Mouse (Mus musculus) heart, adult 18-20 months (tissue): ENCODE data around the gene Nuak1. TPM values are rescaled to one million over a fixed set of nuclear protein-coding genes. Genes with fewer than 3 reads are reported as not detected.
A peak's percentile ranks its signal among the peaks of the same experiment; 100 is the strongest.

Experiments
- DNase-seq, 2 experiments: peaks; one replicate each; pipeline ENCODE4 v3.0.0; 2021 to 2022; ENCODE audit warnings: mixed read lengths in 1 of 2
- total RNA-seq, 2 experiments: library from RNA; stranded (reverse); gene quantifications; 2 replicates each; pipeline ENCODE4 v1.2.3; 2021

Nuak1 gene
- total RNA-seq, 2 experiments from 2014 or later: 27.9 to 32.2 TPM

DNA sequence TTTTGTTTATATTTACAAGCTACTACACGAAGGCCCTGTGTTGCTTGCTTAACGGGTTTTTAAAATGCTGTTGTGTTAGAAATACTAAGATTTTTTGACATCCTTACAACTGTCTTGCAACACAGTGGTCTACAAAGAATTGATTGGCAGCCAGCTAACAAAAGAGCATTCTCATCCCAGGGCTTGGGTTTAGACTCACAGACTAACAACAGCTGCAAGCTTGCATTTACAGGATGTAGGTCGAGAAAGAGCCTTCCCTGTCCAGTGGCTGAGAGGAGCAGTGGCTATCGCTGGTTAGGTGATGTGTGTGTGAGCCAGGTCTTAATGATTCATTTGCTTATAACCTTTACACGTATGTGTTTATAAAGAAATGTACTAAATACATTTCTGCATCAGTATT lies 94.7 kb downstream of the Nuak1 start:
- DNase-seq: peak in 1 of 2 experiments; percentile 19

- peak in 1 of 2 experiments; percentile 19 for DNase-seq
Observed at GRCm38 (mm10) chr10:84343536-84343935, 96.9 kb downstream of the Nuak1 start.

DNA sequence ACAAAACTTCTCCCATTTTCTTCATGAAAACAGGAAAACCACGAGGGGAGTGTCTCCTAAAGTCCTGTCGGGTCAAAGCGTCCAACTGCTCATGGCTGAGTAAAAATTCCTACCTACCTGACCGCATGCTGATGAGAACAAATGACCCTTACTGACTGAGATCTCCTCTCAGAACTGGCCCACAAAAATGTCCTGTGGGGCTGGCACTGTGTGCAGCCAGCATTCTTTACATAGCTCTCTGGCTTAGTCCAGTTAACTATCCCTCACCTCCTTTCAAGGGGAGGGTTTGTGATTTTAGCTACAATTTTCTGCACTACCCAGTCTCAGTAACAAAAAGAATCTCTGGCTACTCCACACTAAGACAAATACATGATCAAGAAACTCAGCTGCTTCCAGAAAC lies 100.9 kb downstream of the Nuak1 start:
- DNase-seq: no peak

DNA sequence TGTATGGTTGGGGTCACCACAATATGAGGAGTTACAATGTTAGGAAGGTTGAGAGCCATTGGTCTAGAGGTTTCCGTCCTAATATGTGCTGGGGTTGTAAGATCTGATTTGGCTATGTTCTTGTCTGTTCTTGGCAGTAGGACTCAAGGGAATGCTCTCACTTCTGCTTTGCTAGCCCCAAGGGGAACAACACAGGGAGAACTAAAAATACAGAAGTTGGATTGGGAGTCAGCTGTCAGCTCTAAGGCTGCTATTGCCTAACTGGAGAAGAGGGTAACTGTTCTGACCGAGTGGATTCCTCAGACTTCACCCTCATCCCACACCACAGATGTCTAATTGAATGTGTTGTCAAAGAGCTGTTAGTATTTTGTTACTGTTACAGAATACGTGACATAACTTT lies 101.6 kb downstream of the Nuak1 start:
- peak in 1 of 2 experiments; percentile 73 for DNase-seq

GRCm38 (mm10) chr10:84335441-84335840 lies 105.0 kb downstream of the Nuak1 start:
- peak; percentile 55 to 68 for DNase-seq

GRCm38 (mm10) chr10:84329822-84330221 lies 110.6 kb downstream of the Nuak1 start:
- no peak for DNase-seq

DNA sequence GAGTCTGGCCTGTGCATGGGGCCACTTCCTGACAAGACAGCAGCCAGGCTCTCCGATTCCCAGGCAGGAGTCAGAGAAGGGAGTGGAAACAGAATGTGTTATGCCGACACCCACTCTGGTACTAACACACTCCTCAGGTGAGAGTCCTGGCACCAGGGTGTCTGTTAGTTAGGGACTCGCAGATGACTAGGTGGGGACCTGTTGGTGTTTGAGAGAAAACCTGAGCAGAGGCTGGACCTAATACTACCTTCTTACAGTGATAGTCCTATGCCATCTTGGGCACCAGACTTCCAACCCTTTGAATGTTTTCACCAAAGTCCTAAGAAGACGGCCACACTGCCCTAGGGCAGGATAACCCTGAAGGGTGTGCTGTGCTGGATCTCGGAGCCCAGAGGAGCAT lies 111.1 kb downstream of the Nuak1 start:
- no peak for DNase-seq

DNA sequence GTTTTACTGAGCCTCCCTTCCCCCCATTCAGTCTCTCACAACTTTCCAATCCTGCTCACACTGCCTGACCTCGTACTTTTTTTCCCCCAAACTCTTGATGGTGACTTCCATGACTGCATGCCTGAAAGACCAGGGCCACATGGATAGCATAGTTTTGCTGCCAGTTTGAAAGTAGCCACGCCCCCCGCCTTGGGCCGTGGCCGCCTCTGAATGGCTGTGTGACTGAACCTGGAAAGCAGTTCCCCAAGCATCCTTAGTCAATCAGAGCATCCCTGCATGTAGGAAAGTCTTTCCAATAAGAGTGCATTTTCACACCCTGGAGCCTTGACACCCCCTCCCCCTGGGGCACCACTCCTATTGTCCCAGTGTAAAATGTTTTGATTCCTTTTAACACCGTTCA lies 116.4 kb downstream of the Nuak1 start:
- DNase-seq: no peak

Other genes starting within 250 kb of the Nuak1 start
- 10 to 100 TPM; 26.0 to 30.6 TPM for gene Ckap4, start 93.5 kb upstream of the Nuak1 start, total RNA-seq
- 100 to 1,000 TPM; 105 to 143 TPM for gene Tcp11l2, start 136.0 kb upstream of the Nuak1 start, total RNA-seq
- gene Polr3b, start 181.7 kb upstream of the Nuak1 start, total RNA-seq: 10 to 100 TPM; 11.5 to 12.6 TPM